Comparison of ENCODE assay signal across 10 mouse cellular contexts in the genomic region with DNA sequence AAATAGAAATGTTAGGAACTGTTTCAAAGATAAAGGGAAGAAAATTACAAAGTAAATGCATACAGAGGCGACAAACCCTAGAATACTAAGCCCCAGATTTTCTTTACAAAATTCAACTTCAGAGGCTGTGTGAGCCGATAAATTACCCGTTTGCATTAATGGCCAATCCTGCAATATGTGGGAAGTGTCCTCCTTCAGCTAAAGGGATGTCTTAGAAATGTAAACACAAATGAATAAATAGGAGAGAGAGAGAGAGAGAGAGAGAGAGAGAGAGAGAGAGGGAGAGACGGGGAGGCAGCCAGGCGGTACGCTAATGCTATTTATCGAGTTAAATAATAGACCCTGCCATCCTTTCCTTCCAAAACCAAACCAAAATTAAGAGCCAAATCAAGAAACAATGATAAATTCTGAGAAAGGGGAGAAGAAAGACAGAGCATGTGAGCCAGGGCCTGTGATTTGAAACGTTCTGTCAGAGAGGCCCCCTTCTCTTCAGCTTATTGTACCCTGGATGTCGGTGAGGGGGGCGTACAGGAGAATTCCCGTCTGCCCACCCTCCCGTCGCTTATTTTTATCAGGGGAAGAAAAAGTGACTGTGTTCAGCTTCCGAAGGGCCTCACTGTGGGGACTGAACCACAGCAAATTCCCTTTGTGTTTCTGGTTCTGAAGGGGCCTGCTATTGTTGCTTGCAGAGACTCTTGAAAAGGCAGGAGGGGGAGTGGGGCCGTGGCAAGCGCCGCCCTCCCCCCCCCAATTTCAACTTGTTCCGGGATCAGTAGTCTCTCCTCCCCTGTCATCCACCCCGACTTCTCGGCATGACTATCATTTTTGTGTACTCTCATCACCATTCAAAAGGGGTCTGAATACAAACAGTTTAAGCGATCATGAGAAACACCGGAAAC.
DNase-seq lines count a peak whose midpoint lies in the region; ATAC-seq and TF ChIP-seq lines count a peak whose summit lies in the region.
"Had no signal": no experiment of that assay in that cellular context is flagged by ENCODE, and none has a peak within 500 bp of the region (broad histone marks: within the 10 kb centered on the region; RNA-seq: fewer than 3 reads in every experiment).

No protein-coding gene starts in this region.

- no peaks in the 10 kb centered on the region for H3K36me3 ChIP-seq in hindbrain, embryonic 11.5 days (ENCODE audit: control insufficient read depth, insufficient read depth, low read length)
- no peaks in the 10 kb centered on the region for H3K36me3 ChIP-seq in midbrain, embryonic 13.5 days
- H3K36me3 ChIP-seq: kidney, embryonic 15.5 days had no signal

- peak overlapping the region; percentile 25 for H3K4me2 ChIP-seq in hindbrain, embryonic 11.5 days (replicated peaks; ENCODE audit: low read depth, low read length)
- H3K4me2 ChIP-seq in midbrain, embryonic 13.5 days (replicated peaks): peak overlapping the region; percentile 56
- H3K4me2 ChIP-seq: kidney, embryonic 15.5 days had no signal

- peak overlapping the region; percentile 42 for H3K9ac ChIP-seq in hindbrain, embryonic 11.5 days (ENCODE audit: low read depth, low read length)
- H3K9ac ChIP-seq in midbrain, embryonic 13.5 days (replicated peaks): peak overlapping the region; percentile 59
- H3K9ac ChIP-seq: kidney, embryonic 15.5 days had no signal

- peak overlapping the region; percentile 91 for H3K27ac ChIP-seq in hindbrain, embryonic 11.5 days (ENCODE audit: low read depth, low read length)
- H3K27ac ChIP-seq in midbrain, embryonic 13.5 days: peak overlapping the region; percentile 97
- H3K27ac ChIP-seq: kidney, embryonic 15.5 days had no signal

- TF ChIP-seq POLR2A in brain, embryonic 14.5 days (IDR thresholded peaks at IDR 0.05; ENCODE audit: borderline replicate concordance, extremely low read depth, insufficient read depth, insufficient read length, poor library complexity, severe bottlenecking): no peak

- DNase-seq in brain, embryonic 14.5 days (ENCODE audit: low read depth): peak; percentile 79
- peak; percentile 41 for DNase-seq in embryo, embryonic 9.5 days (ENCODE audit: extremely low spot score)
- DNase-seq in hindbrain, embryonic 11.5 days (ENCODE audit: low spot score): peak; percentile 46
- no peak for DNase-seq in MN1 (ENCODE audit: low spot score)
- DNase-seq in frontal cortex, adult 2 months (ENCODE audit: extremely low spot score in 1 of 2, low spot score in 1 of 2): no peak
- DNase-seq in layer of hippocampus, postnatal 10 days (ENCODE audit: low spot score in 2 of 2): no peak
- no peak for DNase-seq in left cerebral cortex, postnatal 4 days
- DNase-seq: gastrocnemius, postnatal 14 days had no signal

- no peak overlapping the region for H3K4me3 ChIP-seq in hindbrain, embryonic 11.5 days (ENCODE audit: low read depth, low read length)
- H3K4me3 ChIP-seq in midbrain, embryonic 13.5 days (replicated peaks): no peak overlapping the region
- H3K4me3 ChIP-seq: kidney, embryonic 15.5 days had no signal

- 26% methylated on average over 20 of the region's 22 CpGs for whole genome bisulfite sequencing in hindbrain, embryonic 11.5 days
- 5% methylated on average over 22 of the region's 22 CpGs for WGBS in midbrain, embryonic 13.5 days

- H3K27me3 ChIP-seq in hindbrain, embryonic 11.5 days (ENCODE audit: control insufficient read depth, insufficient read depth, low read length): no peaks in the 10 kb centered on the region
- peaks cover under 1% of the 10 kb centered on the region; the same call in 1 of the 2 replicates for H3K27me3 ChIP-seq in midbrain, embryonic 13.5 days

- ATAC-seq in hindbrain, embryonic 11.5 days (ENCODE audit: low FRiP score): peak; percentile 54; the same call in 1 of the 2 replicates
- peak; percentile 57 for ATAC-seq in midbrain, embryonic 13.5 days

- TF ChIP-seq CTCF in brain, embryonic 14.5 days (IDR thresholded peaks at IDR 0.05; ENCODE audit: borderline replicate concordance, extremely low read depth, insufficient read depth, insufficient read length): no peak

- peaks cover 6% of the 10 kb centered on the region for H3K4me1 ChIP-seq in hindbrain, embryonic 11.5 days (replicated peaks; ENCODE audit: control insufficient read depth, insufficient read depth, low read length)
- peaks cover 64% of the 10 kb centered on the region for H3K4me1 ChIP-seq in midbrain, embryonic 13.5 days (replicated peaks)

- intact Hi-C loops in left cerebral cortex, postnatal 4 days (cut with DNase I): no loop called here

- no peaks in the 10 kb centered on the region for H3K9me3 ChIP-seq in hindbrain, embryonic 11.5 days (ENCODE audit: control insufficient read depth, low read length)
- no peaks in the 10 kb centered on the region for H3K9me3 ChIP-seq in midbrain, embryonic 13.5 days
- H3K9me3 ChIP-seq: kidney, embryonic 15.5 days had no signal

Comparison
In these comparisons a context has a peak if more than half of its experiments do, and no peak if none do; other contexts are left out.
1. DNase-seq: peak in brain, embryonic 14.5 days (single experiment), embryo, embryonic 9.5 days (single experiment) and hindbrain, embryonic 11.5 days (single experiment); none in MN1 (single experiment), frontal cortex, adult 2 months (0 of 2), layer of hippocampus, postnatal 10 days (0 of 2) and left cerebral cortex, postnatal 4 days (single experiment).